Mouse (Mus musculus): ENCODE data around the gene Golga7b. TPM values are rescaled to one million over a fixed set of nuclear protein-coding genes. Genes with fewer than 3 reads are reported as not detected.

Gene Golga7b
- total and polyA plus RNA-seq, 3 experiments = 0.50 to 1.0 (median 0.75) TPM

DNA sequence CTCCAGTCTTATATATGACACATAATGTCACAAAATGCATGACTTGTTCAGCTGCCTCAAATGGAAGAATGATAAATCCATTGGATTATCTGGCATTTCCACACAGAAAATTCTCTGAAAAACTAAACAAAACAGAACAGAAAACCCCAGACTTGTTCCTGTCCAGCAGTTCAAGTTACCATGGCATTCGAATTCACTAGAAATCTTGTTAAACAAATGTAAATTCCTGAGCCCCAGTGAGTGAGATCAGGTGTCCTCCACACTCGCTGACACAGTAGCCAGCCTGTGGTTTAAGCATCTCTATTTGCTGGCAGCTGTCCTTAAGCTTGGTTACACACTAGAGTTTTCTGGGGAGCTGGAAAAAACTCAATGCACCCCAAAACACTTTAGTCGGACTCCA lies 16.1 kb downstream of the Golga7b start:
- Histone ChIP-seq H3K79me2 (replicated peaks; ENCODE audit: control insufficient read depth, insufficient read depth, low read length) (no peaks in the 10 kb centered on the region), H3K4me1 (ENCODE audit: control insufficient read depth, insufficient read depth, low read length) (no peaks in the 10 kb centered on the region), H3K27ac (no peak overlapping the region), H3K4me3 (no peak overlapping the region), H3K36me3 (ENCODE audit: control insufficient read depth, insufficient read depth, low read length) (no peaks in the 10 kb centered on the region), H3K9ac (ENCODE audit: low read depth, low read length) (no peak overlapping the region), H3K27me3 (ENCODE audit: control insufficient read depth, insufficient read depth, low read length) (no peaks in the 10 kb centered on the region)
- DNase-seq = no peak
- 53% methylated on average over 3 of the region's 3 CpGs for WGBS
- intact Hi-C loops (cut with DNase I) = no loop called here
- TF ChIP-seq EP300 (IDR thresholded peaks at IDR 0.05; ENCODE audit: insufficient read depth, low read depth, low read length) = no peak
- TF ChIP-seq CTCF (IDR thresholded peaks at IDR 0.05) = no peak
- no peak for TF ChIP-seq POLR2A (IDR thresholded peaks at IDR 0.05; ENCODE audit: insufficient read depth, low read depth, low read length)

- no peaks in the 10 kb centered on the region for H3K36me3 ChIP-seq (ENCODE audit: control insufficient read depth, insufficient read depth, low read length)
- peaks cover 2% of the 10 kb centered on the region; the same call in 1 of the 2 replicates for H3K4me1 ChIP-seq (ENCODE audit: control insufficient read depth, insufficient read depth, low read length)
- H3K9ac ChIP-seq (ENCODE audit: low read depth, low read length) = no peak overlapping the region
- TF ChIP-seq CTCF (IDR thresholded peaks at IDR 0.05) (no peak), POLR2A (IDR thresholded peaks at IDR 0.05; ENCODE audit: insufficient read depth, low read depth, low read length) (no peak), EP300 (IDR thresholded peaks at IDR 0.05; ENCODE audit: insufficient read depth, low read depth, low read length) (no peak)
- no peaks in the 10 kb centered on the region for H3K79me2 ChIP-seq (replicated peaks; ENCODE audit: control insufficient read depth, insufficient read depth, low read length)
- intact Hi-C loops (cut with DNase I) = no loop called here
- H3K27me3 ChIP-seq (ENCODE audit: control insufficient read depth, insufficient read depth, low read length) = no peaks in the 10 kb centered on the region
- H3K27ac ChIP-seq = no peak overlapping the region
- peak in 1 of 2 experiments; percentile 35 for DNase-seq
- H3K4me3 ChIP-seq = no peak overlapping the region; the same call in 1 of the 2 replicates
- WGBS = 9% methylated on average over 19 of the region's 19 CpGs
These were observed 21.0 kb downstream of the Golga7b start for GRCm38 (mm10) chr19:42268337-42268736.

DNA sequence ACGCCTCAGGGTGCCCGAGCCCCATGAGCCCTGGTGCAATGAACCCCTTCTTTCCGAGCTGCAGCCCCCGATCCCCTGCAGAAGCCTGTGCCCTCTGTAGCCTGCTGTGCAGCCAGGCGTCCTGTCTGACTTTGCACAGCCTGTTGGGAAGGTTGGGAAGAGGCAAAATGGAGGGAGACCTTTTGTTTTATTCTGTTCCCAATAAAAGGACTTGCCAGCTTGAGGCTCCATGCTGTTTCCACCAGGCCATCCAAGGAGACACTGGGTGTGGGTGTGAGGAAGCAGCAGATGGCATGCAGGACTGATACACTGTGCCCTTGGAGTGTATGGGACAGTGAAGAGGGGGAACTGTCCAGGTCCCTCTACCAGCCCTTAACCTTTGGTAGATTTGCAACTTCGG lies 22.7 kb downstream of the Golga7b start:
- H3K27me3 ChIP-seq (ENCODE audit: control insufficient read depth, insufficient read depth, low read length) = no peaks in the 10 kb centered on the region
- DNase-seq = no peak
- peaks cover 2% of the 10 kb centered on the region; the same call in 1 of the 2 replicates for H3K4me1 ChIP-seq (ENCODE audit: control insufficient read depth, insufficient read depth, low read length)
- intact Hi-C loops (cut with DNase I) = loop anchor here (5.0 kb wide), 1 partner anchor 33 kb away; no protein-coding TSS in a partner anchor
- 65% methylated on average over 6 of the region's 6 CpGs for WGBS
- no peaks in the 10 kb centered on the region for H3K79me2 ChIP-seq (replicated peaks; ENCODE audit: control insufficient read depth, insufficient read depth, low read length)
- H3K9ac ChIP-seq (ENCODE audit: low read depth, low read length) = no peak overlapping the region
- TF ChIP-seq EP300 (IDR thresholded peaks at IDR 0.05; ENCODE audit: insufficient read depth, low read depth, low read length) (no peak), POLR2A (IDR thresholded peaks at IDR 0.05; ENCODE audit: insufficient read depth, low read depth, low read length) (no peak), CTCF (IDR thresholded peaks at IDR 0.05) (no peak)
- no peaks in the 10 kb centered on the region for H3K36me3 ChIP-seq (ENCODE audit: control insufficient read depth, insufficient read depth, low read length)
- H3K27ac ChIP-seq = no peak overlapping the region
- no peak overlapping the region for H3K4me3 ChIP-seq

GRCm38 (mm10) chr19:42271182-42271581 lies 23.8 kb downstream of the Golga7b start:
- 70% methylated on average over 7 of the region's 7 CpGs for WGBS
- H3K27me3 ChIP-seq (ENCODE audit: control insufficient read depth, insufficient read depth, low read length) = no peaks in the 10 kb centered on the region
- H3K27ac ChIP-seq = no peak overlapping the region
- H3K36me3 ChIP-seq (ENCODE audit: control insufficient read depth, insufficient read depth, low read length) = no peaks in the 10 kb centered on the region
- H3K79me2 ChIP-seq (replicated peaks; ENCODE audit: control insufficient read depth, insufficient read depth, low read length) = no peaks in the 10 kb centered on the region
- H3K4me1 ChIP-seq (ENCODE audit: control insufficient read depth, insufficient read depth, low read length) = peaks cover 2% of the 10 kb centered on the region; the same call in 1 of the 2 replicates
- H3K9ac ChIP-seq (ENCODE audit: low read depth, low read length) = no peak overlapping the region
- no peak for DNase-seq
- no peak overlapping the region for H3K4me3 ChIP-seq
- no peak for TF ChIP-seq EP300 (IDR thresholded peaks at IDR 0.05; ENCODE audit: insufficient read depth, low read depth, low read length)
- TF ChIP-seq CTCF (IDR thresholded peaks at IDR 0.05) = no peak
- TF ChIP-seq POLR2A (IDR thresholded peaks at IDR 0.05; ENCODE audit: insufficient read depth, low read depth, low read length) = no peak
- intact Hi-C loops (cut with DNase I) = loop anchor here (5.0 kb wide), 1 partner anchor 34 kb away; no protein-coding TSS in a partner anchor

- Histone ChIP-seq H3K79me2 (replicated peaks; ENCODE audit: control insufficient read depth, insufficient read depth, low read length) (no peaks in the 10 kb centered on the region), H3K4me1 (ENCODE audit: control insufficient read depth, insufficient read depth, low read length) (peaks cover 2% of the 10 kb centered on the region; the same call in 1 of the 2 replicates), H3K4me3 (no peak overlapping the region), H3K36me3 (ENCODE audit: control insufficient read depth, insufficient read depth, low read length) (no peaks in the 10 kb centered on the region), H3K9ac (ENCODE audit: low read depth, low read length) (no peak overlapping the region), H3K27me3 (ENCODE audit: control insufficient read depth, insufficient read depth, low read length) (no peaks in the 10 kb centered on the region), H3K27ac (no peak overlapping the region)
- WGBS = 33% methylated on average over 14 of the region's 14 CpGs
- intact Hi-C loops (cut with DNase I) = loop anchor here (1.0 to 5.0 kb wide), 3 partner anchors 35 to 82 kb away; no protein-coding TSS in a partner anchor
- TF ChIP-seq CTCF (IDR thresholded peaks at IDR 0.05) (peak; percentile 94), POLR2A (IDR thresholded peaks at IDR 0.05; ENCODE audit: insufficient read depth, low read depth, low read length) (no peak), EP300 (IDR thresholded peaks at IDR 0.05; ENCODE audit: insufficient read depth, low read depth, low read length) (0 out of 2 replicates have a peak, but pooled peaks have one; percentile 11)
- DNase-seq = peak; percentile 60 to 83
These were observed 24.9 kb downstream of the Golga7b start for GRCm38 (mm10) chr19:42272003-42272963.

GRCm38 (mm10) chr19:42277288-42277687 lies 29.9 kb downstream of the Golga7b start:
- H3K36me3 ChIP-seq (ENCODE audit: control insufficient read depth, insufficient read depth, low read length) = no peaks in the 10 kb centered on the region
- no peaks in the 10 kb centered on the region for H3K27me3 ChIP-seq (ENCODE audit: control insufficient read depth, insufficient read depth, low read length)
- no peak overlapping the region for H3K9ac ChIP-seq (ENCODE audit: low read depth, low read length)
- no peak for TF ChIP-seq CTCF (IDR thresholded peaks at IDR 0.05)
- TF ChIP-seq POLR2A (IDR thresholded peaks at IDR 0.05; ENCODE audit: insufficient read depth, low read depth, low read length) = no peak
- no peak for TF ChIP-seq EP300 (IDR thresholded peaks at IDR 0.05; ENCODE audit: insufficient read depth, low read depth, low read length)
- no peak for DNase-seq
- WGBS = 79% methylated on average over 6 of the region's 6 CpGs
- no peak overlapping the region for H3K4me3 ChIP-seq
- no peak overlapping the region for H3K27ac ChIP-seq
- H3K4me1 ChIP-seq (ENCODE audit: control insufficient read depth, insufficient read depth, low read length) = no peaks in the 10 kb centered on the region
- no peaks in the 10 kb centered on the region for H3K79me2 ChIP-seq (replicated peaks; ENCODE audit: control insufficient read depth, insufficient read depth, low read length)
- intact Hi-C loops (cut with DNase I) = no loop called here

Data from heart, adult 2 months (tissue).